Mouse (Mus musculus) embryonic fibroblast, embryonic 13.5 days (primary cell): ENCODE data around the gene Axdnd1.

Source experiments
- CTCF ChIP-seq: IDR thresholded peaks from 2 replicates; pipeline ENCODE4 v1.5.1; 2011; ENCODE audit warnings: mild to moderate bottlenecking, control low read depth, low read length, moderate library complexity, borderline replicate concordance; ENCODE audit not compliant: insufficient read depth
- POLR2A ChIP-seq: IDR thresholded peaks from 2 replicates; pipeline ENCODE4 v1.6.1; 2011; ENCODE audit warnings: low read depth, mild to moderate bottlenecking, control low read depth, low read length, moderate library complexity

DNA sequence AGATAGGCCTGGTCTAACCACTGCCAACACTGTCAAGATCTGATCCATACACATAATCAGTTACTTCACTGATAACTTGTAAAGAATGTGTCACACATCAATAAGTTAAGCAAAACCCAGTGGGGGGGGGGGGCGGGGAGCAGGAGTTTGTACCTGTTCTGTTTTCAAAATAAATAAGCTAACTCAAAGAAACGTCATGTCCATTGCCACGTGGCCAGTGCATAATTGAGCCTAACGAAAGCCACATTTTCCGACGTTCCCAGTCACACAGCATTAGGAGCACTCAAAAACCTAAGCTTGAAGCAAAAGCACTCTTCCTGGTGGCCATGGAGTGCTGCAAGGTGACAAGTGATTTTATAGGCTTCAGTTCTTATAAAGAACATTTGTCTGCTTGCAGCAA, 40.1 kb upstream of the Axdnd1 start:
- TF ChIP-seq CTCF (no peak), POLR2A (no peak)
